Mouse (Mus musculus): ENCODE data around the gene Acot8. TPM values are rescaled to one million over a fixed set of nuclear protein-coding genes. Genes with fewer than 3 reads are reported as not detected.
A peak's percentile ranks its signal among the peaks of the same experiment; 100 is the strongest.

The Acot8 gene
- polyA plus RNA-seq, 1 experiment = 36.5 TPM

DNA sequence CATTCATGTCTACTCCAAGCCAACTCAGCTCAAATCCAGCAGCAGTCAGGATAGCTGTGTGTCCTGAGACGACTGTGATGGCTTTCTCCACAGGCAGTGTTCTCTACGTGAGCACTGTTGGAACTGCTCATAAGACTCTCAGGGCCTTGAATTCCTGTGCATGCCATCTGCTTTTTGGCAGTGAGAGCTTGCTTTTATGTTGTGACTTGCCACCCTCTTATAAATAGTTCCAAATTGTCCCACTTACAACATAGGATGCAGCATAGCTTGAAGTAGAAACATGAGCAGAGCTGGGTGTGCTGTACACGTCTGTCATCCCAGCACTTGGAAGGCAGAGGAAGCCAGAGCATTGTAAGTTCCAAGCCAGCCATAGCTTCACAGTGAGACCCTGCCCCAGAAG, 38.8 kb downstream of the Acot8 start:
- Histone ChIP-seq H3K27ac (ENCODE audit: control insufficient read depth, insufficient read depth, low read depth, low read length, poor library complexity) (no peak overlapping the region), H3K4me1 (ENCODE audit: control insufficient read depth, insufficient read depth, low read length) (peaks cover 1% of the 10 kb centered on the region; the same call in 1 of the 2 replicates), H3K4me3 (replicated peaks; ENCODE audit: control insufficient read depth, low read depth, low read length) (no peak overlapping the region)
- 86% methylated on average over 3 of the region's 3 CpGs for WGBS
- TF ChIP-seq POLR2A (IDR thresholded peaks at IDR 0.05; ENCODE audit: borderline replicate concordance, control insufficient read depth, low read depth, low read length) (no peak), CTCF (IDR thresholded peaks at IDR 0.05; ENCODE audit: control insufficient read depth, insufficient read depth, low read length) (no peak)

DNA sequence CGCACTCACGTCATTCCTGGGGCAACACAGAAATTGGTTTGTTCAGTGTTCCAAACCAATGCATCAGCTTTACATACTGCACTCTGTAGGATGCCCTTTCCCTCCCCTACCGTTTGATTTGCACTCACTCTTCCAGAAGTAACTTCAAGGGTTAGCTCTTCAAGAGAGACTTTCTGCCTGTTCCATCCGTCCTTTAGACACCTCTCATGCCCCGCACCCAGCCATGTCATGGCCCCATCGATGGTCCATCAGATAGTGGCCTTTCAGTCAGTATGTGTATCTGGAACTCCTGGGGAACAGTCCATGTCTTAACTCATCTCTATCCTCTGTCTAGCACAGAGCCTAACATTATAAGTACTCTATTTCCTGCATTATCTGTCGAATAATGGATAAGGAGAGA, 42.1 kb downstream of the Acot8 start:
- Histone ChIP-seq H3K27ac (ENCODE audit: control insufficient read depth, insufficient read depth, low read depth, low read length, poor library complexity) (peak overlapping the region; percentile 37; the same call in 1 of the 2 replicates), H3K4me1 (ENCODE audit: control insufficient read depth, insufficient read depth, low read length) (peaks cover 6% of the 10 kb centered on the region; the same call in 1 of the 2 replicates), H3K4me3 (replicated peaks; ENCODE audit: control insufficient read depth, low read depth, low read length) (no peak overlapping the region)
- WGBS = 85% methylated on average over 7 of the region's 7 CpGs
- TF ChIP-seq CTCF (IDR thresholded peaks at IDR 0.05; ENCODE audit: control insufficient read depth, insufficient read depth, low read length) = no peak
- no peak for TF ChIP-seq POLR2A (IDR thresholded peaks at IDR 0.05; ENCODE audit: borderline replicate concordance, control insufficient read depth, low read depth, low read length)

DNA sequence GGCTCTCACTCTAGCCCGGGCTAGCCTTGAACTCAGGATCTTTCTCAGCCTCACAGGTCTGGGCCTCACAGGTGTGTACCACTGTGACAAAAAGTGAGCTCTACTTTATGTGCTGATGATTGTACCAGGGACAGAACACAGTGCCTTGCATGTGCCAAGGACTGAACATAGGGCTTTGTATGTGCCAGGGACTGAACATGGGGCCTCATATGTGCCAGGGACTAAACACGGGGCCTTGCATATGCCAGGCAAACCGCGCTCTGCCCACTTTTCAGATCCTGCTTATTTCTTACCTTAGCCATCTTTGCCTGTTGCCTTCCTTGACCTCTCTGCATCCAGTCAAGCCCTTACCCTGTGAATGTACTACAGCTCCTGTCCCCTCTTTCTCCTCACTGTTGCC, 42.7 kb downstream of the Acot8 start:
- peaks cover 6% of the 10 kb centered on the region; the same call in 1 of the 2 replicates for H3K4me1 ChIP-seq (ENCODE audit: control insufficient read depth, insufficient read depth, low read length)
- 88% methylated on average over 4 of the region's 4 CpGs for WGBS
- H3K4me3 ChIP-seq (replicated peaks; ENCODE audit: control insufficient read depth, low read depth, low read length) = no peak overlapping the region
- H3K27ac ChIP-seq (ENCODE audit: control insufficient read depth, insufficient read depth, low read depth, low read length, poor library complexity) = peak overlapping the region; percentile 37
- TF ChIP-seq CTCF (IDR thresholded peaks at IDR 0.05; ENCODE audit: control insufficient read depth, insufficient read depth, low read length) = no peak
- no peak for TF ChIP-seq POLR2A (IDR thresholded peaks at IDR 0.05; ENCODE audit: borderline replicate concordance, control insufficient read depth, low read depth, low read length)

DNA sequence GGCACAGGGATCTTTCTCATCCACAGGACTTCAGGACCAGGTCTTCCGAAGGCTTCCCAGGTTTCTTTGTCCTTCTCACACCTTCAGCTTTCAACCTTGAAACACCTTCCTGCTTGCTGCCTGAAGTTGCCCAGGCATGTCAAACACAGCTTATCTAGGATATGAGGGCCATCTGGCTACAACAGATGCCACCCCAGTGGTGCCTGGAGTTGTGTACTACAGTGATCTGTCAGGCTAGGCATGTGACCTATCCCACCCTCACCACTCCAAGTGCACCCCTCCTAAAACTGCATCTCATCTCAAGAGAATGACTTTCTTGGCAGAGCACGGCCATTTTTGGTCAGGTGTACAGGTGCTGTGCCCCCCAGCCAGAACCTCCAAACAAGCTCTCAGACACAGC, 43.2 kb downstream of the Acot8 start:
- Histone ChIP-seq H3K4me1 (ENCODE audit: control insufficient read depth, insufficient read depth, low read length) (peaks cover 6% of the 10 kb centered on the region; the same call in 1 of the 2 replicates), H3K27ac (ENCODE audit: control insufficient read depth, insufficient read depth, low read depth, low read length, poor library complexity) (peak overlapping the region; percentile 37), H3K4me3 (replicated peaks; ENCODE audit: control insufficient read depth, low read depth, low read length) (no peak overlapping the region)
- TF ChIP-seq POLR2A (IDR thresholded peaks at IDR 0.05; ENCODE audit: borderline replicate concordance, control insufficient read depth, low read depth, low read length) (no peak), CTCF (IDR thresholded peaks at IDR 0.05; ENCODE audit: control insufficient read depth, insufficient read depth, low read length) (no peak)
- WGBS = 72% methylated on average over 2 of the region's 2 CpGs

DNA sequence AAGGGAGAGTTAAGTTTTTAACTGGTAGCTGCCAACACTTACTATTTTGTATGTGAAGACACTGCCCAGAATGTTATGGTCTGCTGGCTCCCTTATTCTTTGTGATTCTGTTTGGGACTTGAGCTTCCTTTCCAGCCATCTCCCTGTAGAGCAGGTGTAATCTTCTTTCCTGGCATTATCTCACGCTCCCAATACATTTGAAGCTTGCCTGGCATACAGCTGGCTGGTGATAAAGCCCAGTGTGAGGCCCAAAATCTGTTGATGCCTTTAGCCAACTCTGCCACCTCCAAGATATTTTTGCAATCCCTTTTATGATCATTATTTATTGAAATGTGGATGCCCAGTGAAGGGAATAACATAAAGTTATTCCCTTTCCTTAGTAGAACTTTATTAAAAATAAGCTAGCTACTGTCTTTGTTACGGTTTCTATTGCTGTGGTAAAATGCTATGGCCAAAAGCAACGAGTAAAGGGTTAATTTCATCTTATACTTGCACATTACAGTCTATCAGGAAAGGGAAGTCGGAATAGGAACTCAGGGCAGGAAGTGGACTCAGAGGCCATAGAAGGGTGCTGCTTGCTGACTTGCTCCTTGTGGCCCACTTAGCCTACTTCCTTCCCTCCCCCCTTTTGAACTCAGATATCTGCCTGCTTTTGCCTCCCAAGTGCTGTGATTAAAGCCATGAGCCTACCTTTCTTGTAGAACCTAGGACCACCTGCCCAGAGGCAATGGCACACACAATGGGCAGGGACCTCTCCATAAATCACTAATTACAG, 44.4 kb downstream of the Acot8 start:
- WGBS = 44% methylated on average over 4 of the region's 4 CpGs
- H3K4me3 ChIP-seq (replicated peaks; ENCODE audit: control insufficient read depth, low read depth, low read length) = no peak overlapping the region
- TF ChIP-seq CTCF (IDR thresholded peaks at IDR 0.05; ENCODE audit: control insufficient read depth, insufficient read depth, low read length) (no peak), POLR2A (IDR thresholded peaks at IDR 0.05; ENCODE audit: borderline replicate concordance, control insufficient read depth, low read depth, low read length) (no peak)
- peak overlapping the region; percentile 59; the same call in 1 of the 2 replicates for H3K27ac ChIP-seq (ENCODE audit: control insufficient read depth, insufficient read depth, low read depth, low read length, poor library complexity)
- peaks cover 6% of the 10 kb centered on the region; the same call in 1 of the 2 replicates for H3K4me1 ChIP-seq (ENCODE audit: control insufficient read depth, insufficient read depth, low read length)

DNA sequence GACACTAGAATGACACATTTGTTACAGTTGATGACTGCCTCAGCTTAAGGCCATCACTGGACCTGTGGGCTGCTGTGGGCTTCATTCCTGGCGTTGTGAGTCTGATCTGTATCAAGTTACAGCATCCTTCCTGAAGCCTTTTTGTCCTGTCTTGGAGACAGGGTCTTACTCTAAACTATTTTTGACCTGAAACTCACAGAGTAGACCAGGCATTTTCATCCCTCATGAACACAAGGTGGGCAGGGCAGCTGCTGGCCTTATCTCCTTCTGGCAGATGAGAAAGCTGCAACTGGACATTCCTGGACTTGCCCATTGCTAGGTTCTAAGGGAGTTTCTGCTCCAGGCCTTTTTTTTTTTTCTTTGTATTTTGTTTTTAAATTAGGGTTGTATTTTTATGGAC, 46.0 kb downstream of the Acot8 start:
- Histone ChIP-seq H3K27ac (ENCODE audit: control insufficient read depth, insufficient read depth, low read depth, low read length, poor library complexity) (peak overlapping the region; percentile 75), H3K4me1 (ENCODE audit: control insufficient read depth, insufficient read depth, low read length) (peaks cover 6% of the 10 kb centered on the region; the same call in 1 of the 2 replicates), H3K4me3 (replicated peaks; ENCODE audit: control insufficient read depth, low read depth, low read length) (no peak overlapping the region)
- no peak for TF ChIP-seq POLR2A (IDR thresholded peaks at IDR 0.05; ENCODE audit: borderline replicate concordance, control insufficient read depth, low read depth, low read length)
- no peak for TF ChIP-seq CTCF (IDR thresholded peaks at IDR 0.05; ENCODE audit: control insufficient read depth, insufficient read depth, low read length)
- 74% methylated on average over 1 of the region's 1 CpGs for WGBS

DNA sequence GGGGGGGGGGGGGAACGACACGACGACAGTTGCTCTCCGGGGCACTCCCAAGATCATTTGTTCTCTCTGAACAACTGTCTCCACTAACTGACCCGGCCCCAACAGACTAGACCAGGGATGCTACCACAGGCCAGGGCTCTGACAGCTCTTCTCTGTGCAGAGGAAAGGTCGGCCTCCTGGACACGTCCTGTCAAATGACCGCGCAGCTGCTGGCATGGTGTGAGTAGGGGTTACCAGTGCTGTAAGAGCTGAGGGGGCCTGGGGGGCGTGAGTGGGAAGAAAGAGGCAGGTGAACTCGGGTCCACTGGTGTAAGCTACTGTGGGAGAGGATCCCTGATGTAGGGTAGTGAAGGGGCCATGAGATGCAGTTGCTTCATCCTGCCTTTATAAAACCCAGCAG, 46.8 kb downstream of the Acot8 start:
- Histone ChIP-seq H3K4me1 (ENCODE audit: control insufficient read depth, insufficient read depth, low read length) (peaks cover 6% of the 10 kb centered on the region; the same call in 1 of the 2 replicates), H3K4me3 (replicated peaks; ENCODE audit: control insufficient read depth, low read depth, low read length) (no peak overlapping the region), H3K27ac (ENCODE audit: control insufficient read depth, insufficient read depth, low read depth, low read length, poor library complexity) (peak overlapping the region; percentile 59)
- no peak for TF ChIP-seq CTCF (IDR thresholded peaks at IDR 0.05; ENCODE audit: control insufficient read depth, insufficient read depth, low read length)
- no peak for TF ChIP-seq POLR2A (IDR thresholded peaks at IDR 0.05; ENCODE audit: borderline replicate concordance, control insufficient read depth, low read depth, low read length)
- 94% methylated on average over 11 of the region's 11 CpGs for WGBS

DNA sequence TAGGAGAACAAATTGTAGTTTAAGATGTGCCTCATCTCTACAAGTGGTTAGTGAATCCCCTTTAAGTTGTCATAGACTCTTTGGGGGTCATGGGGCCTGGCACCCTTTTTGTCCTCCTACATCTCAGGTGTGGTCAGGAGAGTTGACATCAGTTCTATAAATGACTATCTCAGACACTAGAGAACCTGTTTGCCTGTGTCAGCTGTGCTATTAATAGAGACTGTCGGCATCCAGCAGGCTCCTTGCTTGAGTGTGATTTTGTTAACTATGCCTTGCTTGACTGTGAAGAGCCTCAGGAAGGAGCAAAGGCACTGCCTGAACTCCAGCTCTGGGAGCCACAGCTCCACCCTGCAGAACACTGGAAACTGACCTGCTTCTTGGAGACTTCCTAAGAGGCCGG, 49.9 kb downstream of the Acot8 start:
- Histone ChIP-seq H3K4me3 (replicated peaks; ENCODE audit: control insufficient read depth, low read depth, low read length) (no peak overlapping the region), H3K27ac (ENCODE audit: control insufficient read depth, insufficient read depth, low read depth, low read length, poor library complexity) (no peak overlapping the region), H3K4me1 (ENCODE audit: control insufficient read depth, insufficient read depth, low read length) (peaks cover 2% of the 10 kb centered on the region; the same call in 1 of the 2 replicates)
- whole genome bisulfite sequencing = 83% methylated on average over 2 of the region's 2 CpGs
- no peak for TF ChIP-seq CTCF (IDR thresholded peaks at IDR 0.05; ENCODE audit: control insufficient read depth, insufficient read depth, low read length)
- no peak for TF ChIP-seq POLR2A (IDR thresholded peaks at IDR 0.05; ENCODE audit: borderline replicate concordance, control insufficient read depth, low read depth, low read length)
